Mouse (Mus musculus) c-Kit-positive CD71-positive TER-119-negative erythroid progenitor cells, embryonic 14.5 days (primary cell): ENCODE data around the gene Ptprg.

Source experiments
- DNase-seq: peaks from one replicate; pipeline ENCODE4 v3.0.0-alpha.2; 2013; ENCODE audit warnings: low read depth

The Ptprg gene

DNA sequence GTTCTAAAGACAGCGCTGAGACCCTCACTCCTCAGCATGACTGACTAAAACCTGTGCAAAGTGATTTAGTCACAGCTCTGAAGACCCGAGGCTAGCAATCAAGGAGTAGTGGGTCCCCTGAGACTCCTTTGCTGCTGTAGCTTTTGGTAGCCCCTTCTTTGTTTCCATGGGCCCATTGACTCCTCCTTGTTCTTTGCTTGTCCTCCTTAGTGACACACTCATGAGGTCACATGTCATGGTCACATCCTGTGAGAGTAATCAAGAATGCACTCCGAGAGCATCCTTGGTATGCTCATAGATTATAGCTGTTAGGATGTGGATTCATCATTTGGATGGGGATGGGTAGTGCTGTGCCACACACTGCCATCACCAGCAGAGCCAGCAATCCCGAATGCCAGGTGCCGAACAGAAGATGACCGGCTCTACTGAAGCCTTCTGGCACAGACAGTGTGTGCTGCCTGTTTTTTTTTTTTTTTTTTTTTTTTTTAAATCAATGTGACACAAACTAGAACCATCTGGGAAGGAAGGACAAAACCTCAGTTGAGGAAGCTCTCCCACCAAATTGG is 64.9 kb downstream of the Ptprg start:
- DNase-seq = no peak

GRCm38 (mm10) chr14:11619606-11620005 is 66.3 kb downstream of the Ptprg start:
- no peak for DNase-seq

DNA sequence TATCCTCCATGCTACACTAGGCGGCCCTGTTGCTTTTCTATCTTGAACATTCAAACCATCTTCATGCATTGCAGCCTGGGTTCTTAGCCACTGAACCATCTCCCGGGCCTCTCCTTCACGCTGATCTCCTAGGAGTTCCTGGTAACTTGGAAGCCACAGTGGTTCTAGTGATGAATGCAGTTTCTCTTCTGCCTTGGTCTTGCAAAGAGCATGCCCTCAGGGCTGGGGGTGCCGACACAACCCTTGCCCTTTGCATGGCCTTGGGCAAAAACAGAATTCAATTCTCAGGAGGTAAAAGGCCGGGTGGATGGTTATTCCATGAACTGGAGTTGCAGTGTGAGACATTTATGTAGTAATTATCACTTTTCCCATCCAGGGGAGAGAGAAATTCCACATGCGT is 67.0 kb downstream of the Ptprg start:
- DNase-seq = no peak

DNA sequence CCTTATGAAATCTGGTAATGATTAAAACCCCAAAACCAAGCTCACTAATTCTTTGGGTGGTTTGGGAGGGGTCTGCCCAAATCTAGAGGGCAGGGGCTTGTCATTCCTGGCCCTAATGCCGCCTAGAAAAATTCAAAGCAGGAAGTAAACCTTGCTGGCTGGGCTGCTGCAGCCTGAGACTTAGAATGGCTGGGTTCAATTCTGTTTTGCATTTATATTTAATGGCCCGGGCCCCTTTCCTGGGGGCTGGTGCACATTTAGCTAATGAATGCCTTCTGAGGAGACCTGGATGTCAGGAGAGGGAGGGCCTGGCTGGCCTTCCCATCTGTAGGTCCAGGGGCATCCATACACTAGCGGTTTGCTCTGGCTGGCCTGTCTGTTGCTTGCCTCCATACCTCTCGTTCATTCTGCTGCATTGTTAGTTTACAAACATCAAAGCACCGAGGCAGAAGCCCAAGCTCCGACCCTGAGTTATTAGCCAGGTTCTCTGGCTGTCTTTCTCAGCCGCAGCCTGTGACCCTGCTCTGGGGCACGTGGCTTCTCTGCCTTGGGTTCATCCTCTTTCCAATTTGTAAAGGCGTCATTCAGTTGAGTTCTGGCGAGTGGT is 67.7 kb downstream of the Ptprg start:
- no peak for DNase-seq

GRCm38 (mm10) chr14:11623576-11623975 is 70.2 kb downstream of the Ptprg start:
- no peak for DNase-seq

GRCm38 (mm10) chr14:11630736-11631135 is 77.4 kb downstream of the Ptprg start:
- DNase-seq = no peak

DNA sequence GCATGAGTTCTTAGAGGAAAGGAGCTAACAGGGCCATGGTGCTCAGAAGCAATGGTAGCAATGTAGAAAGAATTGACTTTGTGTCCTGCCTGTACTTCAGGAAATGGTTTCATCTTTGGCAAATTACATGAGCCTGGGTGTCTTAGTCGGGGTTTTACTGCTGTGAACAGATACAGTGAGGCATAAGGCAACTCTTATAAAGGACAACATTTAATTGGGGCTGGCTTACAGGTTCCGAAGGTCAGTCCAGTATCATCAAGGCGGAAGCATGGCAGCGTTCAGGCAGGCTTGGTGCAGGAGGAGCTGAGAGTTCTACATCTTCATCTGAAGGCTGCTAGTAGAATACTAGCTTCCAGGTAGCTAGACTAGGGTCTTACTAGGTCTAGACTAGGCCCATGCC is 78.2 kb downstream of the Ptprg start:
- no peak for DNase-seq

DNA sequence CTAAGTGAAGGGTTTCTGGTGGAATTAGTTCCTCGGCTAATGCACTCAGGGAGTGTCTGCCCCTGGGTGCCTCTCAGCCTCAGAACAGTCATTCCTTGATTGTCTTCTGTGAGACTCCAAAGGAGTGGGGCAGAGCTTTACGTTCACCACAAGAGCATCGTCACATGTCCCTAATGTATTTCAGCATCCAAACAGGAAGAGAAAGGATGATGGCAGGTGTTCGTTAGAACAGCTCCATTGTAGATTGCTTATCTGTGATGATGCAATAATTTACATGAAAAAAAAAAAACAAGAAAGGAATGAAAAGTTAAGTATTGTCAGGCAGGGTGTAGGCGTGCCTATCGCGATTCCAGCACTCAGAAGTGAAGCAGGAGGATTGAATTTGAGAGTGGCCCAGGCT is 84.3 kb downstream of the Ptprg start:
- DNase-seq = no peak

GRCm38 (mm10) chr14:11639366-11639765 is 86.0 kb downstream of the Ptprg start:
- no peak for DNase-seq

GRCm38 (mm10) chr14:11640372-11640771 is 87.0 kb downstream of the Ptprg start:
- no peak for DNase-seq

- no peak for DNase-seq
Measured at GRCm38 (mm10) chr14:11640996-11641395, 87.7 kb downstream of the Ptprg start.

- no peak for DNase-seq
Measured at GRCm38 (mm10) chr14:11642977-11643376, 89.6 kb downstream of the Ptprg start.

DNA sequence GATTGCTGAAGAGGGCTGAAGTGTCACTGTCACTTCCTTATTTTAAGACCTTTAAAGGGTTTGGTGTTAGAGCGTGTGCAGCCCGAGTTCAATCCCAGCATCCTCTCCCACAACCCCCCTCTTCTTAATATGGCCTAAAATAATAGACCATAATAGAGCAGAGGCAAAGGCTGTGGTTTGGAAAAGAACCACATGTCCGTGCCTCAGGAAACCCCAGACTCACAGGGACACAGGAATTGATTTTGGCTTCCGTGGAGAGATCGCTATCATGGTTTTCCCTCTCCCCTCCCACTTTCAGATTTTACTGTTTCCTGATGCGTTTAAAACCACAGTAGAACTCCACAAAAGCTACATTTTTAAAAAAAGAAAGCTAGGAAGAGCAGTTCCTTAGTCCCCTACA is 104.0 kb downstream of the Ptprg start:
- no peak for DNase-seq

- no peak for DNase-seq
Measured at GRCm38 (mm10) chr14:11663661-11664215, 110.4 kb downstream of the Ptprg start.

- DNase-seq = no peak
Measured at GRCm38 (mm10) chr14:11664302-11664701, 111.0 kb downstream of the Ptprg start.

DNA sequence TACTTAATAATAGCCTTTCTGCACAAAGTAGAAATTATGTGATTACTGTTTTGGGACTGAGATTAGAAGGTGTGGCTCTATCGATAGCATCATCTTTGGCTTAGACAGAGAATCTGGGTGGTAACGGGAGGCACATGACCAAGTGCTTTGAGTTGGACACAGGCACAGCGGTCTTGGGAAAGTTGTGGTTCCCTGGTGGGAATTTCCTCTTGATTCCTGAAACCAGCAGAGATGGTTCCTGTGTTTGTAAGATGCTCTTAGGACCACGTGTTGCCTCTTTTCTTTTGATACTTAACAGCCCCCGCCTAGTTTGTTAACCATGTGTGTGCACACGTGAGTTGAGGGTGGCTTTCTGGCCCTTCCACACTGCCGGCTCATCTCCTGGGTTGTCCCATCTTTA is 111.7 kb downstream of the Ptprg start:
- DNase-seq = no peak

DNA sequence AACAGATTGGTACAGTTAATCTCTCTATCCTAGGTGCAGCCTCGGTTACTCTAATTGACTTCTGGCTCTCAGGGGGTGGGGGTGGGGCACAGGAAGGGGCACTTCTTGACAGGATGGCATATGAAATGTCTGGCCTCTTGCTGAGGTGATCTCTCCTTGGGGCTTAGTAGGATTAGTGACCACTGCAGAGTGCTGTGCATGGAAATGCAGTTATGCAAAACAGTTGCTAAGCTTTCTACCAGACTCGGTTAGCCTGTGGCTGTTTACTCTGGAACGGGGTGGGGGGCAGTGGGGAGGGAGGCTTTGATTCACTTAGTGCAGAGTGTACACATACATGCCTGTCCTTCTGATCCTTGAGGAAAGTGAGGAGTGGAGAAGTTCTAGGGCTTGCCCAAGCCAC is 114.4 kb downstream of the Ptprg start:
- DNase-seq = no peak

GRCm38 (mm10) chr14:11670847-11671246 is 117.5 kb downstream of the Ptprg start:
- no peak for DNase-seq

- DNase-seq = no peak
Measured at GRCm38 (mm10) chr14:11672981-11673547, 119.7 kb downstream of the Ptprg start.

DNA sequence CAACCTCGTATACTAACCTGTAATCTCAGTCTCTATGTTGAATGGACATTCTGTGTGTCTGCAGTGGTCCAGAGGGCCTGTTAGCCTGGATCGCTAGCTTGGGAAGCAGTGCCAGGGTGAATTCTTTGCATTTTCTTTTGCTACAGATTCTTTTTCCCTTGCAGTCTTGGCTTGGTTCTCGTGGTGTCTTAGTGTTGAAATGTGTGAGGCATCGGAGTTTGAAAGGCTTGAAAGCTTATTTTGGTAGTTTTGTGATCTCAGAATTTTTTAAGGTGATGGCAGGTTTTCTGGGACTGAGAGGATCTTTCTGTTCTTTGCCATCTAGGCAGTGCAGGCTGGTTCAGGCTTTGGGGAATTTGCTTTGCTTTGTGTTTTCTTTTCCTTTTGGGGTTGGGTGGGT is 124.9 kb downstream of the Ptprg start:
- DNase-seq = no peak

DNA sequence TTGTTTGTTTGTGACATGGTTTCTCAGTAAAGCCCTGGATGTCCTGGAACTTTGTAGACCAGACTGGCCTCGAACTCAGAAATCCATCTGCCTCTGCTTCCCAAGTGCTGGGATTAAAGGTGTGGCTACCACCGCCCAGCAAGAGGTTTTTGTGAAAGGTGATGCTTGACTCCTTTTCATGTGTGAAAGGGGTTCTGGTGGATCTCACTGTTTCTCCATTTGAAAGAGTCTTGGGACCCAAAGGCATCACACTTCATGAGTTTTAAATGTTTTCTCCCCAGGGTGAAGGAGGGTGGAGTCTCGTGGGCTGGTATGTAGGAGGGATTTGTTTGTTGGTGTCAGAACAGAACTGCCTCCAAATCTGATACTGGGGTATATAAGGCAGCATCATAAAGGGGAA is 126.4 kb downstream of the Ptprg start:
- DNase-seq = no peak

DNA sequence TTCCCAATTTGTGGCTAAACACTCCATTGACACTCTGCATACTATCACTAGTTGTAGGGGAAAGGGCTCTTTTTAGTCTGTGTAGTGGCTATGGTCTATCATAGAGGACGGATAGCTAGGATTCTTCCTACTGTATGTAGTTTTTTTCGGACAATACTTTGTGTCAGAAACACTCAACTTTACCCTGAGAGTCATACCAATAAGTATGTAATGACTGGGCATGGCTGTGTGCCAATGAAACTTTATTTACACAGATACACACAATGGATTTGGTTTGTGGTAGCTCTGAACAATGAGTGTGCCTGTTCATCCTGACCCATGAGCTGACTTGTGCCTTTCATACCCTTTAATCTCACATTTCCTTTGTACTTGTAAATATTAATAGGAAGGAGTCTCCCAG is 127.3 kb downstream of the Ptprg start:
- DNase-seq = no peak

DNA sequence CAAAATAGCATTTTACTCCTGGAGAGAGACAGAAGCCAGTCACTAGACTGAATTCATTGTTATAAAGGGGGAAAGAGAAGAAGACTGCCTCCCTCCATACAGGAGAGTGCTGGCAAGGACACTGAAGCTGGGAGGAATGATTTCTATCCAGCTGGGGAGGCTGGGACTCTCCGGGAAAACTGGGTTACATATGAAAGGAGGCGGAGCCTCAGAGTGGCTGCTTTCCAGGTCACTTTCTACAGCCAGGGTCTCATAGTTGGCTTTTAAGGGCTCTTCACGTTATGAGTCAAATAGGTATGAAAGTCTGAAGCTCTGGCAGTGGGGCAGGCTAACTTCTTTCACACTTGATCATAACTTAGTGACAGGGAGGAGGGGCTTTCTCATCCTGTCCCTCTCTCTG is 129.1 kb downstream of the Ptprg start:
- DNase-seq = no peak
